Mouse (Mus musculus) layer of hippocampus, adult 11-12 months (tissue): ENCODE measurements around the gene Gm20388.
A peak's percentile ranks its signal among the peaks of the same experiment; 100 is the strongest.

Source experiments
- DNase-seq: peaks from one replicate; pipeline ENCODE4 v3.0.0; 2022; ENCODE audit warnings: low spot score

The Gm20388 gene

GRCm38 (mm10) chr8:122651326-122651921, 2740.8 kb downstream of the Gm20388 start:
- DNase-seq = no peak

GRCm38 (mm10) chr8:122652643-122653042, 2742.0 kb downstream of the Gm20388 start:
- DNase-seq = no peak

GRCm38 (mm10) chr8:122654768-122655167, 2744.1 kb downstream of the Gm20388 start:
- DNase-seq = no peak

GRCm38 (mm10) chr8:122656056-122656999, 2745.7 kb downstream of the Gm20388 start:
- no peak for DNase-seq

- DNase-seq = no peak
Measured at GRCm38 (mm10) chr8:122658149-122658806, 2747.6 kb downstream of the Gm20388 start.

- no peak for DNase-seq
Measured at GRCm38 (mm10) chr8:122658807-122659160, 2748.1 kb downstream of the Gm20388 start.

- no peak for DNase-seq
Measured at GRCm38 (mm10) chr8:122660022-122660421, 2749.4 kb downstream of the Gm20388 start.

- DNase-seq = peak; percentile 79
Measured at GRCm38 (mm10) chr8:122661138-122661537, 2750.5 kb downstream of the Gm20388 start.

- DNase-seq = no peak
Measured at GRCm38 (mm10) chr8:122661894-122662293, 2751.3 kb downstream of the Gm20388 start.

- no peak for DNase-seq
Measured at GRCm38 (mm10) chr8:122663106-122663505, 2752.5 kb downstream of the Gm20388 start.

GRCm38 (mm10) chr8:122663670-122664069, 2753.0 kb downstream of the Gm20388 start:
- DNase-seq = no peak

- DNase-seq = peak; percentile 52
Measured at GRCm38 (mm10) chr8:122665221-122665620, 2754.6 kb downstream of the Gm20388 start.

- no peak for DNase-seq
Measured at GRCm38 (mm10) chr8:122665667-122666316, 2755.2 kb downstream of the Gm20388 start.

- no peak for DNase-seq
Measured at GRCm38 (mm10) chr8:122666338-122666764, 2755.7 kb downstream of the Gm20388 start.

- peak; percentile 65 for DNase-seq
Measured at GRCm38 (mm10) chr8:122666827-122667226, 2756.2 kb downstream of the Gm20388 start.

GRCm38 (mm10) chr8:122667854-122668253, 2757.2 kb downstream of the Gm20388 start:
- peak; percentile 66 for DNase-seq

GRCm38 (mm10) chr8:122669370-122669769, 2758.7 kb downstream of the Gm20388 start:
- DNase-seq = no peak

GRCm38 (mm10) chr8:122670001-122670400, 2759.4 kb downstream of the Gm20388 start:
- no peak for DNase-seq

- no peak for DNase-seq
Measured at GRCm38 (mm10) chr8:122670718-122671117, 2760.1 kb downstream of the Gm20388 start.

- DNase-seq = no peak
Measured at GRCm38 (mm10) chr8:122671894-122672293, 2761.3 kb downstream of the Gm20388 start.

- DNase-seq = no peak
Measured at GRCm38 (mm10) chr8:122673989-122674388, 2763.3 kb downstream of the Gm20388 start.

GRCm38 (mm10) chr8:122674999-122675398, 2764.4 kb downstream of the Gm20388 start:
- no peak for DNase-seq
